Mouse (Mus musculus) spleen, adult 2 months (tissue): ENCODE data around the gene Zfp599. TPM values are rescaled to one million over a fixed set of nuclear protein-coding genes. Genes with fewer than 3 reads are reported as not detected.

Experiments used
- DNase-seq, 2 experiments: peaks; one replicate each; pipeline versions ENCODE4 v3.0.0 to v3.0.0-alpha.2; 2012 to 2021; ENCODE audit warnings: low spot score in 2 of 2, low read depth in 1 of 2
- H3K27ac ChIP-seq: fragments of 200-500 bp; 2 replicates; pipeline ENCODE4 v1.5.1; 2012; ENCODE audit warnings: low read length, inconsistent platforms; ENCODE audit not compliant: insufficient read depth
- H3K27me3 ChIP-seq: fragments of 200-500 bp; 2 replicates; pipeline ENCODE4 v1.6.1; 2012; ENCODE audit warnings: mild to moderate bottlenecking, moderate library complexity, low read length, inconsistent platforms; ENCODE audit not compliant: control insufficient read depth, insufficient read depth
- H3K36me3 ChIP-seq: fragments of 200-500 bp; 2 replicates; pipeline ENCODE4 v1.6.1; 2012; ENCODE audit warnings: mild to moderate bottlenecking, low read length, inconsistent platforms; ENCODE audit not compliant: control insufficient read depth, insufficient read depth
- H3K4me1 ChIP-seq: fragments of 200-500 bp; 2 replicates; pipeline ENCODE4 v1.6.1; 2011; ENCODE audit warnings: inconsistent platforms; ENCODE audit not compliant: control insufficient read depth, insufficient read depth, insufficient read length
- H3K4me3 ChIP-seq: fragments of 200-500 bp; 2 replicates; pipeline ENCODE4 v1.5.1; 2011; ENCODE audit warnings: mild to moderate bottlenecking, inconsistent platforms; ENCODE audit not compliant: insufficient read depth, insufficient read length; ENCODE audit errors: extremely low read depth
- CTCF ChIP-seq: fragments of 200-500 bp; IDR thresholded peaks from 2 replicates; pipeline ENCODE4 v1.5.1; 2011; ENCODE audit warnings: mild to moderate bottlenecking, inconsistent platforms; ENCODE audit not compliant: insufficient read depth, insufficient read length, insufficient replicate concordance; ENCODE audit errors: extremely low read depth
- POLR2A ChIP-seq: fragments of 200-500 bp; IDR thresholded peaks from 2 replicates; pipeline ENCODE4 v1.6.1; 2011; ENCODE audit warnings: low read depth, low read length, inconsistent platforms
- WGBS: fragments of 180-500 bp; shearing (Covaris S2); methylation state at CpG from one replicate; pipeline ENCODE4 v1.1.7; 2018; 5-methylcytosine and 5-hydroxymethylcytosine counted together
- polyA plus RNA-seq: library from polyadenylated mRNA; depleted of rRNA; stranded (reverse); fragments of >200 nt; gene quantifications from 2 replicates; pipeline ENCODE4 v1.2.3, GENCODE M21; 2012

Zfp599 gene
- polyA plus RNA-seq, 1 experiment: 0.13 TPM

GRCm38 (mm10) chr9:22268886-22269285 is 9.2 kb upstream of the Zfp599 start:
- Histone ChIP-seq H3K4me3 (no peak overlapping the region), H3K27ac (no peak overlapping the region), H3K36me3 (no peaks in the 10 kb centered on the region), H3K27me3 (no peaks in the 10 kb centered on the region), H3K4me1 (no peaks in the 10 kb centered on the region)
- WGBS: 86% methylated on average over 1 of the region's 1 CpGs
- no peak for TF ChIP-seq CTCF
- TF ChIP-seq POLR2A: no peak
- no peak for DNase-seq

- Histone ChIP-seq H3K36me3 (no peaks in the 10 kb centered on the region), H3K27me3 (no peaks in the 10 kb centered on the region), H3K4me3 (no peak overlapping the region), H3K4me1 (peaks cover 4% of the 10 kb centered on the region; the same call in 1 of the 2 replicates), H3K27ac (no peak overlapping the region)
- 90% methylated on average over 10 of the region's 10 CpGs for WGBS
- TF ChIP-seq CTCF (no peak), POLR2A (no peak)
- no peak for DNase-seq
Observed at GRCm38 (mm10) chr9:22262611-22263010, 2.9 kb upstream of the Zfp599 start.

- H3K36me3 ChIP-seq: no peaks in the 10 kb centered on the region
- TF ChIP-seq POLR2A (no peak), CTCF (no peak)
- peaks cover 4% of the 10 kb centered on the region; the same call in 1 of the 2 replicates for H3K4me1 ChIP-seq
- 79% methylated on average over 1 of the region's 1 CpGs for WGBS
- no peak overlapping the region for H3K4me3 ChIP-seq
- H3K27ac ChIP-seq: no peak overlapping the region
- DNase-seq: no peak
- H3K27me3 ChIP-seq: no peaks in the 10 kb centered on the region
Observed at GRCm38 (mm10) chr9:22261594-22261993, 1.9 kb upstream of the Zfp599 start.

- no peak overlapping the region for H3K27ac ChIP-seq
- TF ChIP-seq CTCF (no peak), POLR2A (no peak)
- no peaks in the 10 kb centered on the region for H3K27me3 ChIP-seq
- H3K36me3 ChIP-seq: no peaks in the 10 kb centered on the region
- WGBS: 38% methylated on average over 3 of the region's 3 CpGs
- no peak overlapping the region; the same call in 1 of the 2 replicates for H3K4me3 ChIP-seq
- DNase-seq: no peak
- H3K4me1 ChIP-seq: peaks cover 4% of the 10 kb centered on the region; the same call in 1 of the 2 replicates
Observed at GRCm38 (mm10) chr9:22260092-22260422, 362 bp upstream of the Zfp599 start.

GRCm38 (mm10) chr9:22258784-22259183 is 911 bp downstream of the Zfp599 start:
- Histone ChIP-seq H3K4me1 (peaks cover 4% of the 10 kb centered on the region; the same call in 1 of the 2 replicates), H3K36me3 (no peaks in the 10 kb centered on the region), H3K27ac (no peak overlapping the region), H3K4me3 (no peak overlapping the region), H3K27me3 (no peaks in the 10 kb centered on the region)
- TF ChIP-seq POLR2A: no peak
- TF ChIP-seq CTCF: no peak
- DNase-seq: no peak
- 87% methylated on average over 8 of the region's 8 CpGs for WGBS

GRCm38 (mm10) chr9:22256579-22256978 is 3.1 kb downstream of the Zfp599 start:
- DNase-seq: no peak

GRCm38 (mm10) chr9:22244242-22244641 is 15.5 kb downstream of the Zfp599 start:
- 95% methylated on average over 2 of the region's 2 CpGs for whole genome bisulfite sequencing
- no peaks in the 10 kb centered on the region for H3K4me1 ChIP-seq
- DNase-seq: no peak
- H3K4me3 ChIP-seq: no peak overlapping the region
- TF ChIP-seq POLR2A: no peak
- no peak for TF ChIP-seq CTCF
- no peak overlapping the region for H3K27ac ChIP-seq
- peaks cover 28% of the 10 kb centered on the region for H3K36me3 ChIP-seq
- H3K27me3 ChIP-seq: no peaks in the 10 kb centered on the region

More at GRCm38 (mm10) chr9:22256579-22256978, 3.1 kb downstream of the Zfp599 start:
- H3K36me3 ChIP-seq: peaks cover 4% of the 10 kb centered on the region; the same call in 1 of the 2 replicates
- no peak overlapping the region for H3K4me3 ChIP-seq
- no peaks in the 10 kb centered on the region for H3K27me3 ChIP-seq
- WGBS: 86% methylated on average over 4 of the region's 4 CpGs
- TF ChIP-seq CTCF (no peak), POLR2A (no peak)
- H3K27ac ChIP-seq: no peak overlapping the region
- H3K4me1 ChIP-seq: peaks cover 4% of the 10 kb centered on the region; the same call in 1 of the 2 replicates

- DNase-seq: no peak
- peaks cover 43% of the 10 kb centered on the region for H3K36me3 ChIP-seq
- no peaks in the 10 kb centered on the region for H3K27me3 ChIP-seq
Observed at GRCm38 (mm10) chr9:22240001-22240400, 19.7 kb downstream of the Zfp599 start.

More at GRCm38 (mm10) chr9:22240001-22240400, 19.7 kb downstream of the Zfp599 start:
- 94% methylated on average over 4 of the region's 4 CpGs for WGBS
- Histone ChIP-seq H3K27ac (no peak overlapping the region), H3K4me3 (no peak overlapping the region), H3K4me1 (no peaks in the 10 kb centered on the region)
- TF ChIP-seq POLR2A: no peak
- TF ChIP-seq CTCF: no peak
